In genomic region chr5:131647104-131647682, GRCm38 (mm10) we compare ENCODE assay signal across 11 mouse cellular contexts.
DNase-seq lines count a peak whose midpoint lies in the region; ATAC-seq and TF ChIP-seq lines count a peak whose summit lies in the region.
"Had no signal": no experiment of that assay in that cellular context is flagged by ENCODE, and none has a peak within 500 bp of the region (broad histone marks: within the 10 kb centered on the region; RNA-seq: fewer than 3 reads in every experiment).

No protein-coding gene starts in this region.

- TF ChIP-seq CTCF in midbrain, postnatal 0 days (IDR thresholded peaks at IDR 0.05): no peak

- no peak for ATAC-seq in heart, embryonic 15.5 days (replicated peaks; ENCODE audit: insufficient number of reproducible peaks, insufficient read depth, low FRiP score, low read depth)
- ATAC-seq in midbrain, embryonic 11.5 days (ENCODE audit: low FRiP score): no peak
- no peak for ATAC-seq in midbrain, postnatal 0 days (ENCODE audit: low FRiP score)
- no peak for ATAC-seq in hindbrain, embryonic 16.5 days

- H3K27me3 ChIP-seq in heart, embryonic 15.5 days: no peaks in the 10 kb centered on the region
- H3K27me3 ChIP-seq in midbrain, embryonic 11.5 days (ENCODE audit: control insufficient read depth, insufficient read depth, low read length): peaks cover 56% of the 10 kb centered on the region
- H3K27me3 ChIP-seq in midbrain, postnatal 0 days (ENCODE audit: insufficient read depth, low read length): no peaks in the 10 kb centered on the region
- H3K27me3 ChIP-seq in hindbrain, embryonic 16.5 days (replicated peaks; ENCODE audit: control insufficient read depth, insufficient read depth, low read length): no peaks in the 10 kb centered on the region
- H3K27me3 ChIP-seq: kidney, embryonic 15.5 days had no signal

- intact Hi-C loops in left cerebral cortex, postnatal 25 days (cut with DNase I): no loop called here

- peaks cover 44% of the 10 kb centered on the region for H3K4me1 ChIP-seq in heart, embryonic 15.5 days (replicated peaks)
- H3K4me1 ChIP-seq in midbrain, embryonic 11.5 days (ENCODE audit: control insufficient read depth, insufficient read depth, low read length): peaks cover 66% of the 10 kb centered on the region
- peaks cover 9% of the 10 kb centered on the region for H3K4me1 ChIP-seq in midbrain, postnatal 0 days (ENCODE audit: insufficient read depth, low read length)
- H3K4me1 ChIP-seq in hindbrain, embryonic 16.5 days (ENCODE audit: control insufficient read depth, insufficient read depth, low read depth, low read length): peaks cover 53% of the 10 kb centered on the region

- DNase-seq in adrenal gland, adult 2 months: peak; percentile 35
- no peak for DNase-seq in adrenal gland, adult 18-20 months (ENCODE audit: low spot score in 2 of 2)
- no peak for DNase-seq in heart, postnatal 4 days
- DNase-seq in midbrain, embryonic 11.5 days (ENCODE audit: low spot score, missing footprints): peak; percentile 92
- DNase-seq in midbrain, postnatal 0 days (ENCODE audit: low spot score): no peak
- no peak for DNase-seq in left cerebral cortex, postnatal 25 days (ENCODE audit: low spot score in 2 of 2)
- DNase-seq: cerebellum, postnatal 36 days; thymus, adult 18-20 months had no signal

- no peaks in the 10 kb centered on the region for H3K36me3 ChIP-seq in heart, embryonic 15.5 days
- no peaks in the 10 kb centered on the region for H3K36me3 ChIP-seq in midbrain, embryonic 11.5 days (ENCODE audit: control insufficient read depth, insufficient read depth, low read length)
- no peaks in the 10 kb centered on the region for H3K36me3 ChIP-seq in midbrain, postnatal 0 days (ENCODE audit: insufficient read depth, low read length)
- no peaks in the 10 kb centered on the region for H3K36me3 ChIP-seq in hindbrain, embryonic 16.5 days (ENCODE audit: control insufficient read depth, insufficient read depth, low read length)
- H3K36me3 ChIP-seq: kidney, embryonic 15.5 days had no signal

- H3K4me2 ChIP-seq in heart, embryonic 15.5 days: peak overlapping the region; percentile 34; the same call in 1 of the 2 replicates
- H3K4me2 ChIP-seq in midbrain, embryonic 11.5 days: no peak overlapping the region
- no peak overlapping the region for H3K4me2 ChIP-seq in midbrain, postnatal 0 days (ENCODE audit: low read depth, low read length, poor library complexity, severe bottlenecking)
- no peak overlapping the region for H3K4me2 ChIP-seq in hindbrain, embryonic 16.5 days (ENCODE audit: low read length)
- H3K4me2 ChIP-seq: kidney, embryonic 15.5 days had no signal

- H3K27ac ChIP-seq in heart, embryonic 15.5 days: peak overlapping the region; percentile 65
- no peak overlapping the region for H3K27ac ChIP-seq in midbrain, embryonic 11.5 days (ENCODE audit: low read depth, low read length)
- H3K27ac ChIP-seq in midbrain, postnatal 0 days (ENCODE audit: low read depth, low read length): no peak overlapping the region
- H3K27ac ChIP-seq in hindbrain, embryonic 16.5 days (ENCODE audit: low read depth, low read length): peak overlapping the region; percentile 52; the same call in 1 of the 2 replicates
- H3K27ac ChIP-seq: kidney, embryonic 15.5 days had no signal

- 40% methylated on average over 4 of the region's 4 CpGs for WGBS in heart, embryonic 15.5 days
- WGBS in midbrain, embryonic 11.5 days: 46% methylated on average over 4 of the region's 4 CpGs
- 45% methylated on average over 4 of the region's 4 CpGs for WGBS in midbrain, postnatal 0 days
- WGBS in hindbrain, embryonic 16.5 days: 41% methylated on average over 4 of the region's 4 CpGs

- H3K4me3 ChIP-seq in heart, embryonic 15.5 days: no peak overlapping the region
- H3K4me3 ChIP-seq in midbrain, embryonic 11.5 days (ENCODE audit: low read depth, low read length): no peak overlapping the region
- H3K4me3 ChIP-seq in midbrain, postnatal 0 days (ENCODE audit: low read depth, low read length): no peak overlapping the region
- H3K4me3 ChIP-seq in hindbrain, embryonic 16.5 days (ENCODE audit: low read length): no peak overlapping the region
- H3K4me3 ChIP-seq: kidney, embryonic 15.5 days had no signal

- H3K9ac ChIP-seq in heart, embryonic 15.5 days: 0 out of 2 replicates have a peak overlapping the region, but pooled peaks have one; percentile 10
- no peak overlapping the region for H3K9ac ChIP-seq in midbrain, embryonic 11.5 days (ENCODE audit: low read length)
- H3K9ac ChIP-seq in midbrain, postnatal 0 days (replicated peaks; ENCODE audit: low read length, poor library complexity, severe bottlenecking): no peak overlapping the region
- no peak overlapping the region for H3K9ac ChIP-seq in hindbrain, embryonic 16.5 days (ENCODE audit: low read depth, low read length)
- H3K9ac ChIP-seq: kidney, embryonic 15.5 days had no signal

- no peaks in the 10 kb centered on the region for H3K9me3 ChIP-seq in heart, embryonic 15.5 days (replicated peaks)
- H3K9me3 ChIP-seq in midbrain, embryonic 11.5 days (ENCODE audit: control insufficient read depth, low read length): no peaks in the 10 kb centered on the region
- no peaks in the 10 kb centered on the region for H3K9me3 ChIP-seq in midbrain, postnatal 0 days (ENCODE audit: low read length)
- H3K9me3 ChIP-seq in hindbrain, embryonic 16.5 days (ENCODE audit: control insufficient read depth, low read length): no peaks in the 10 kb centered on the region
- H3K9me3 ChIP-seq: kidney, embryonic 15.5 days had no signal

Comparison
In these comparisons a context has a peak if more than half of its experiments do, and no peak if none do; other contexts are left out.
1. DNase-seq: peak in adrenal gland, adult 2 months (single experiment) and midbrain, embryonic 11.5 days (single experiment); none in adrenal gland, adult 18-20 months (0 of 2), heart, postnatal 4 days (single experiment), midbrain, postnatal 0 days (single experiment) and left cerebral cortex, postnatal 25 days (0 of 2).
2. H3K27ac ChIP-seq: peak in heart, embryonic 15.5 days (single experiment) and hindbrain, embryonic 16.5 days (single experiment); none in midbrain, embryonic 11.5 days (single experiment) and midbrain, postnatal 0 days (single experiment).